Mouse (Mus musculus) limb, embryonic 14.5 days (tissue): ENCODE data around the gene Olfr1371. TPM values are rescaled to one million over a fixed set of nuclear protein-coding genes. Genes with fewer than 3 reads are reported as not detected.

Experiments used
- ATAC-seq: fragments of 200-750 bp; cut with Nextera tagmentation; 2 replicates; pipeline ENCODE4 v1.8.0; 2017; ENCODE audit warnings: low read depth, moderate number of reproducible peaks, moderate TSS enrichment; ENCODE audit not compliant: low FRiP score
- DNase-seq: peaks from one replicate; pipeline ENCODE4 v3.0.0-alpha.2; 2015; ENCODE audit warnings: low spot score
- H3K27ac ChIP-seq: fragments of 300-500 bp; sonication (generic); replicated peaks from 2 replicates; pipeline ENCODE4 v1.5.1; 2014; ENCODE audit warnings: low read depth, mild to moderate bottlenecking, low read length, moderate library complexity, mixed read lengths
- H3K27me3 ChIP-seq: fragments of 300-500 bp; sonication (generic); 2 replicates; pipeline ENCODE4 v1.6.1; 2014; ENCODE audit warnings: low read length, mixed read lengths; ENCODE audit not compliant: control insufficient read depth, insufficient read depth
- H3K36me3 ChIP-seq: fragments of 300-500 bp; sonication (generic); 2 replicates; pipeline ENCODE4 v1.6.1; 2014; ENCODE audit warnings: mild to moderate bottlenecking, low read length, moderate library complexity, mixed read lengths; ENCODE audit not compliant: control insufficient read depth, insufficient read depth
- H3K4me1 ChIP-seq: fragments of 300-500 bp; sonication (generic); 2 replicates; pipeline ENCODE4 v1.6.1; 2014; ENCODE audit warnings: antibody characterized with exemption, low read length, mixed read lengths; ENCODE audit not compliant: control insufficient read depth, insufficient read depth
- H3K4me2 ChIP-seq: fragments of 300-500 bp; sonication (generic); replicated peaks from 2 replicates; pipeline ENCODE4 v1.6.1; 2014; ENCODE audit warnings: low read depth, mild to moderate bottlenecking, low read length, moderate library complexity; ENCODE audit not compliant: severe bottlenecking
- H3K4me3 ChIP-seq: fragments of 300-500 bp; sonication (generic); replicated peaks from 2 replicates; pipeline ENCODE4 v1.5.1; 2014; ENCODE audit warnings: low read length
- H3K9ac ChIP-seq: fragments of 300-500 bp; sonication (generic); 2 replicates; pipeline ENCODE4 v1.6.1; 2014; ENCODE audit warnings: mild to moderate bottlenecking, low read depth, low read length, moderate library complexity; ENCODE audit not compliant: severe bottlenecking
- H3K9me3 ChIP-seq: fragments of 300-500 bp; sonication (generic); 2 replicates; pipeline ENCODE4 v1.6.1; 2016; ENCODE audit warnings: low read length; ENCODE audit not compliant: control insufficient read depth
- POLR2A ChIP-seq: fragments of 200-500 bp; IDR thresholded peaks from 2 replicates; pipeline ENCODE4 v1.8.0; 2012; ENCODE audit warnings: inconsistent platforms, mild to moderate bottlenecking, moderate library complexity, borderline replicate concordance; ENCODE audit not compliant: insufficient read depth, insufficient read length; ENCODE audit errors: extremely low read depth
- WGBS: fragments of 180-500 bp; shearing (Covaris S2); extraction: QIAGEN DNeasy Blood & Tissue Kit; methylation state at CpG from one replicate; pipeline ENCODE4 v1.1.7; 2014; 5-methylcytosine and 5-hydroxymethylcytosine counted together
- polyA plus RNA-seq, 2 experiments: library from polyadenylated mRNA; depleted of rRNA in 1 of 2; stranded (reverse) in 1 of 2; unstranded in 1 of 2; fragments of >200 nt; fragmentation: Nextera tagmentation in 1 of 2; extraction: Ambion mirVana in 1 of 2; gene quantifications; 2 replicates each; pipeline versions ENCODE4 v1.2.1 to v1.2.3; 2012 to 2014

Olfr1371 gene
- polyA plus RNA-seq, 2 experiments = not detected

DNA sequence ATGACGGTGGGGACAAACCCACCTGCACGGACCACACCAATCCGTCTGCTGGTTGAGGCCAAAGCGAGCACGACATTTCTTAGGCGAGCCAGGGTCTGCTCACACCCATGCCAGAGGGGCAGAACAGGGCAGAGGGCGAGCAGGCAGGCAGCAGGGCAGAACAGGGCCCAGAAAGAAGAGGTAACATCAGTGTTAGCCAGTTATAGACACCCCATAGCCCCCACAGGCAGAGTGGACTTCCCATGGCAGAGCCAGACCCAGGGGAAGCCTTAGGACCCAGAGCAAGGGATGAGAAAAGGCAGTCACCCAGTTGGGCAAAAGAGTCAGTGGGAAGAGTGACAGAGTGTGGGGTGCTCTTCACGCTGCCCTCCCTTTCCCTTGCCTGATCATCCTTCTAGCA lies 41.3 kb upstream of the Olfr1371 start:
- Histone ChIP-seq H3K27me3 (no peaks in the 10 kb centered on the region), H3K4me1 (no peaks in the 10 kb centered on the region), H3K9me3 (no peaks in the 10 kb centered on the region), H3K9ac (no peak overlapping the region), H3K27ac (no peak overlapping the region), H3K4me2 (no peak overlapping the region), H3K36me3 (peaks cover 9% of the 10 kb centered on the region; the same call in 1 of the 2 replicates), H3K4me3 (no peak overlapping the region)
- TF ChIP-seq POLR2A = no peak
- 87% methylated on average over 8 of the region's 8 CpGs for WGBS
- ATAC-seq = no peak
- no peak for DNase-seq

DNA sequence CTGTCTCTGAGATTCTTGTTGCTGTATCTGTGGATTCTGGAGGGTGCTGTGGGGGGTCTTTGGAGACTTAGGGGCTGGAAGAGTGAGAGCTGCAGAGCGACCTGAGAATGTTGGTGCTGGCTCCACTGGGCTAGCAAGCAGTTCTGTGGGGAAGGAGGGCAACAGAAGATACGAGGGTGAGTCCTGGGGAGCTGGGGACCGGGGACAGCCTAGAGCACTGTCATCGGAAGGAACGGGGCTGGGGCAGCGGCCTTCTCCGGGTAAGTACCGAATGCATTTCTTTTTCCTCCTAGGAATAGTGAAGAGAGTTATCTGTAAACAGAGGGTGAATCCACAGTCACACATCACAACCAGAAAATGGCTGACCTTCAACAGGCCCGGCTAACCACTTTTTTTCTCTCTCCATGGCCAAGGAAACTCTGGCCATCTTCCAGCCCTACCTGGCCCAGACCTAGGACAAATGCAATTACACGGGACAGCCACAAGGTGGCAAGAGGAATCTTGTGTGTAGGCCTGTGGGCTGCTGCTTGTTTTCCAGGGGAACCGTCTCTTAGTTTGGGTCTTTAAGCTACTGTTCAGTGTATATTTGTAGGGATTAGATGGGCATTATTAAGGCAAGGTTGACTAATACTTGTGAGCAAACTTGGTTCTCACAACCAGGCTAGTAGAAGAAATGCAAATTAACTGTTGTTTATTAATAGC lies 40.0 kb upstream of the Olfr1371 start:
- 69% methylated on average over 11 of the region's 11 CpGs for WGBS
- H3K4me1 ChIP-seq = no peaks in the 10 kb centered on the region
- no peaks in the 10 kb centered on the region for H3K9me3 ChIP-seq
- H3K4me2 ChIP-seq = no peak overlapping the region
- no peak overlapping the region for H3K9ac ChIP-seq
- H3K36me3 ChIP-seq = peaks cover 19% of the 10 kb centered on the region; the same call in 1 of the 2 replicates
- peak; percentile 69 for ATAC-seq
- H3K4me3 ChIP-seq = no peak overlapping the region
- no peak overlapping the region for H3K27ac ChIP-seq
- no peak for TF ChIP-seq POLR2A
- peak; percentile 80 for DNase-seq
- H3K27me3 ChIP-seq = no peaks in the 10 kb centered on the region

DNA sequence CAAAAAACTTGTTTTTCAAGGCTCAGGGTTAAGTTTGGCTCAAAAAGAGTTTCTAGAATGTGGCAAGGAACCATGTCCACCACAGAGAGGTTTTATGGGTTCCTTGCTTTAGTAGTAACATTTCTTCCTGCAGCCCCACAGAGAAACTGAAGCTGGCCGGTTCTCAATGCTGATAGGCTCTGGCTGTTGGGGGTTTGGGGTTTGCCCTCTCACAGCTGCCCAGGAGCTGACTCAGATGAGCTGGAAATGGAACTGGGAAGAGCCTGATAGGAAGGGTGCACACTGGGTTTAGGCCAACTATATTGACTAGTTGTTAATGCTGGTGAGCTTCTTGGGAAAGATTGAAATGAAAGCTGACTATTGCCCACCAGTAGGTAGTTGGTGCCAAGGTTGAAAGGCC lies 38.9 kb upstream of the Olfr1371 start:
- DNase-seq (no peak), ATAC-seq (no peak)
- H3K9me3 ChIP-seq = no peaks in the 10 kb centered on the region
- no peak overlapping the region for H3K4me2 ChIP-seq
- peaks cover 28% of the 10 kb centered on the region; the same call in 1 of the 2 replicates for H3K36me3 ChIP-seq
- TF ChIP-seq POLR2A = no peak
- H3K27ac ChIP-seq = no peak overlapping the region
- no peaks in the 10 kb centered on the region for H3K27me3 ChIP-seq
- H3K4me1 ChIP-seq = no peaks in the 10 kb centered on the region
- H3K9ac ChIP-seq = no peak overlapping the region
- WGBS = 88% methylated on average over 1 of the region's 1 CpGs
- H3K4me3 ChIP-seq = no peak overlapping the region

DNA sequence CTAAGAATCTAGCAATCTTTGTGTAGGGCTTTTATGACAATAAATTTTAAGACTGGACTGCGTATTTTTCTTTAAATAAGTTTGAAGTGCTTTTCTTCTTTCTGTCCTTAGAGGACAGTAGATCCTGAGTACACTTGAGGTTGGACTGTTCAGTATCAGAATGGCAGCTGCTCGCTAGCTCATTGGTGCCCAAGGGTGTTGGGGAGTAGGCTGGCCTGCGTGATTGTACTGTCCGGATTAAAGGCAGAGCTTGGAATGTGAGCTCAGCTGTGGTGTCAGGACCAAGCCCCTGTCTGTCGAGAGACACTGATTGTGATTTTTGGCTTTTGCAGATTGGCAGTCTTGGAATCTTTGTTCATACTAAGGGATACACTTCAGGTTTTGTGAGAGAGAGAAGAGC lies 38.0 kb upstream of the Olfr1371 start:
- H3K4me2 ChIP-seq = no peak overlapping the region
- H3K4me3 ChIP-seq = no peak overlapping the region
- ATAC-seq = 0 out of 2 replicates have a peak, but pooled peaks have one; percentile 21
- H3K27ac ChIP-seq = no peak overlapping the region
- no peak for DNase-seq
- no peak overlapping the region for H3K9ac ChIP-seq
- H3K27me3 ChIP-seq = no peaks in the 10 kb centered on the region
- 80% methylated on average over 5 of the region's 5 CpGs for WGBS
- TF ChIP-seq POLR2A = no peak
- H3K4me1 ChIP-seq = no peaks in the 10 kb centered on the region
- no peaks in the 10 kb centered on the region for H3K9me3 ChIP-seq
- H3K36me3 ChIP-seq = peaks cover 37% of the 10 kb centered on the region

DNA sequence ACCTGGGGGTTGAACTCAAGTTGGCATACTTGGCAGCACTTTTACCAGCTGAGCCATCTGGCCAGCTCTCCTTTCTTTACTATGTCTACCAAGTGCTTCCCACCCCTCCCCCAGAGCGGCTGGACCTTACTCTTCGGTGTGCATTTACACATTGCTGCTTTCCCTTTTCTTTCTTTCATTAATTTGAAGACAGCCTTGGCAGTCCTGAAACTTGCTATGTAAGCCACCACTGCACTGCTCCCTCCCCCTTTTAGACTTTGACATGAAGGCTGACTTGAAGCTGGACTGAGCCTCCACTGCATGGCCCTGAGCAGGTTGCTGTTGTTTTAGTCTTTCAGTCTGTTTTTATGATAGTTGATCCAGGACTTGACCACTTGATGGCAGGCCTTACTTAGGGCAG lies 35.7 kb upstream of the Olfr1371 start:
- no peak overlapping the region for H3K4me2 ChIP-seq
- DNase-seq (no peak), ATAC-seq (no peak)
- WGBS = 93% methylated on average over 2 of the region's 2 CpGs
- no peaks in the 10 kb centered on the region for H3K4me1 ChIP-seq
- no peak overlapping the region for H3K27ac ChIP-seq
- no peaks in the 10 kb centered on the region for H3K9me3 ChIP-seq
- no peak overlapping the region for H3K4me3 ChIP-seq
- no peaks in the 10 kb centered on the region for H3K27me3 ChIP-seq
- H3K36me3 ChIP-seq = peaks cover 55% of the 10 kb centered on the region
- TF ChIP-seq POLR2A = no peak
- H3K9ac ChIP-seq = no peak overlapping the region
